Mouse (Mus musculus): Measurements from ENCODE around the gene Mia.

GRCm38 (mm10) chr7:27161744-27162143 lies 19.2 kb downstream of the Mia start:
- no peak for TF ChIP-seq CTCF (IDR thresholded peaks at IDR 0.05; ENCODE audit: low read depth)
- no peak for TF ChIP-seq EP300 (IDR thresholded peaks at IDR 0.05; ENCODE audit: low read depth)
